Mouse (Mus musculus): ENCODE measurements around the gene Prrt3. TPM values are rescaled to one million over a fixed set of nuclear protein-coding genes. Genes with fewer than 3 reads are reported as not detected.

The Prrt3 gene
- polyA plus RNA-seq, 1 experiment from 2014 or later = 0.94 TPM

- ATAC-seq (ENCODE audit: insufficient read depth, low FRiP score, low TSS enrichment) (no peak), DNase-seq (ENCODE audit: low spot score) (no peak)
- Histone ChIP-seq H3K27me3 (ENCODE audit: control insufficient read depth, insufficient read depth, low read length) (no peaks in the 10 kb centered on the region), H3K36me3 (ENCODE audit: control insufficient read depth, insufficient read depth, low read length) (peaks cover 30% of the 10 kb centered on the region), H3K9me3 (ENCODE audit: control insufficient read depth, low read length) (no peaks in the 10 kb centered on the region), H3K4me1 (ENCODE audit: control insufficient read depth, insufficient read depth, low read length) (no peaks in the 10 kb centered on the region), H3K27ac (ENCODE audit: low read depth, low read length) (no peak overlapping the region), H3K4me2 (ENCODE audit: low read depth) (no peak overlapping the region), H3K4me3 (ENCODE audit: low read depth, low read length) (no peak overlapping the region), H3K9ac (ENCODE audit: low read length) (no peak overlapping the region)
- WGBS = 95% methylated on average over 8 of the region's 8 CpGs
These were observed 15.8 kb upstream of the Prrt3 start for GRCm38 (mm10) chr6:113517434-113518080.

GRCm38 (mm10) chr6:113514600-113514999 is 12.9 kb upstream of the Prrt3 start:
- ATAC-seq (ENCODE audit: insufficient read depth, low FRiP score, low TSS enrichment) = no peak
- 96% methylated on average over 3 of the region's 3 CpGs for whole genome bisulfite sequencing

GRCm38 (mm10) chr6:113513944-113514343 is 12.2 kb upstream of the Prrt3 start:
- no peak overlapping the region for H3K9ac ChIP-seq (ENCODE audit: low read length)
- ATAC-seq (ENCODE audit: insufficient read depth, low FRiP score, low TSS enrichment) (no peak), DNase-seq (ENCODE audit: low spot score) (no peak)
- H3K27me3 ChIP-seq (ENCODE audit: control insufficient read depth, insufficient read depth, low read length) = no peaks in the 10 kb centered on the region
- H3K9me3 ChIP-seq (ENCODE audit: control insufficient read depth, low read length) = no peaks in the 10 kb centered on the region
- WGBS = 90% methylated on average over 6 of the region's 6 CpGs
- no peak overlapping the region for H3K4me3 ChIP-seq (ENCODE audit: low read depth, low read length)
- H3K4me1 ChIP-seq (ENCODE audit: control insufficient read depth, insufficient read depth, low read length) = no peaks in the 10 kb centered on the region
- H3K27ac ChIP-seq (ENCODE audit: low read depth, low read length) = no peak overlapping the region
- peaks cover 25% of the 10 kb centered on the region for H3K36me3 ChIP-seq (ENCODE audit: control insufficient read depth, insufficient read depth, low read length)
- H3K4me2 ChIP-seq (ENCODE audit: low read depth) = no peak overlapping the region

More at GRCm38 (mm10) chr6:113514600-113514999, 12.9 kb upstream of the Prrt3 start:
- H3K4me2 ChIP-seq (ENCODE audit: low read depth) = no peak overlapping the region
- H3K9me3 ChIP-seq (ENCODE audit: control insufficient read depth, low read length) = no peaks in the 10 kb centered on the region
- no peaks in the 10 kb centered on the region for H3K27me3 ChIP-seq (ENCODE audit: control insufficient read depth, insufficient read depth, low read length)
- H3K4me1 ChIP-seq (ENCODE audit: control insufficient read depth, insufficient read depth, low read length) = no peaks in the 10 kb centered on the region
- H3K4me3 ChIP-seq (ENCODE audit: low read depth, low read length) = no peak overlapping the region
- no peak overlapping the region for H3K27ac ChIP-seq (ENCODE audit: low read depth, low read length)
- H3K9ac ChIP-seq (ENCODE audit: low read length) = no peak overlapping the region
- no peak for DNase-seq (ENCODE audit: low spot score)
- H3K36me3 ChIP-seq (ENCODE audit: control insufficient read depth, insufficient read depth, low read length) = peaks cover 25% of the 10 kb centered on the region

GRCm38 (mm10) chr6:113508947-113509280 is 7.2 kb upstream of the Prrt3 start:
- no peak overlapping the region for H3K4me2 ChIP-seq (ENCODE audit: low read depth)
- no peaks in the 10 kb centered on the region for H3K27me3 ChIP-seq (ENCODE audit: control insufficient read depth, insufficient read depth, low read length)
- no peak overlapping the region for H3K9ac ChIP-seq (ENCODE audit: low read length)
- H3K4me1 ChIP-seq (ENCODE audit: control insufficient read depth, insufficient read depth, low read length) = no peaks in the 10 kb centered on the region
- ATAC-seq (ENCODE audit: insufficient read depth, low FRiP score, low TSS enrichment) = no peak
- no peak overlapping the region for H3K4me3 ChIP-seq (ENCODE audit: low read depth, low read length)
- WGBS = 53% methylated on average over 5 of the region's 5 CpGs
- H3K27ac ChIP-seq (ENCODE audit: low read depth, low read length) = no peak overlapping the region
- no peaks in the 10 kb centered on the region for H3K9me3 ChIP-seq (ENCODE audit: control insufficient read depth, low read length)
- no peak for DNase-seq (ENCODE audit: low spot score)
- H3K36me3 ChIP-seq (ENCODE audit: control insufficient read depth, insufficient read depth, low read length) = peaks cover 3% of the 10 kb centered on the region

GRCm38 (mm10) chr6:113508272-113508946 is 6.7 kb upstream of the Prrt3 start:
- Histone ChIP-seq H3K9ac (ENCODE audit: low read length) (no peak overlapping the region), H3K27ac (ENCODE audit: low read depth, low read length) (no peak overlapping the region), H3K4me2 (ENCODE audit: low read depth) (no peak overlapping the region), H3K4me3 (ENCODE audit: low read depth, low read length) (no peak overlapping the region), H3K9me3 (ENCODE audit: control insufficient read depth, low read length) (no peaks in the 10 kb centered on the region), H3K27me3 (ENCODE audit: control insufficient read depth, insufficient read depth, low read length) (no peaks in the 10 kb centered on the region), H3K36me3 (ENCODE audit: control insufficient read depth, insufficient read depth, low read length) (no peaks in the 10 kb centered on the region), H3K4me1 (ENCODE audit: control insufficient read depth, insufficient read depth, low read length) (no peaks in the 10 kb centered on the region)
- no peak for ATAC-seq (ENCODE audit: insufficient read depth, low FRiP score, low TSS enrichment)
- no peak for DNase-seq (ENCODE audit: low spot score)
- WGBS = 69% methylated on average over 7 of the region's 7 CpGs

- no peak overlapping the region for H3K9ac ChIP-seq (ENCODE audit: low read length)
- no peaks in the 10 kb centered on the region for H3K36me3 ChIP-seq (ENCODE audit: control insufficient read depth, insufficient read depth, low read length)
- H3K4me2 ChIP-seq (ENCODE audit: low read depth) = no peak overlapping the region
- no peaks in the 10 kb centered on the region for H3K9me3 ChIP-seq (ENCODE audit: control insufficient read depth, low read length)
- no peaks in the 10 kb centered on the region for H3K4me1 ChIP-seq (ENCODE audit: control insufficient read depth, insufficient read depth, low read length)
- ATAC-seq (ENCODE audit: insufficient read depth, low FRiP score, low TSS enrichment) (no peak), DNase-seq (ENCODE audit: low spot score) (no peak)
- H3K4me3 ChIP-seq (ENCODE audit: low read depth, low read length) = no peak overlapping the region
- no peaks in the 10 kb centered on the region for H3K27me3 ChIP-seq (ENCODE audit: control insufficient read depth, insufficient read depth, low read length)
- no peak overlapping the region for H3K27ac ChIP-seq (ENCODE audit: low read depth, low read length)
These were observed 5.4 kb upstream of the Prrt3 start for GRCm38 (mm10) chr6:113507130-113507529.

GRCm38 (mm10) chr6:113505689-113506088 is 4.0 kb upstream of the Prrt3 start:
- peaks cover 9% of the 10 kb centered on the region for H3K27me3 ChIP-seq (ENCODE audit: control insufficient read depth, insufficient read depth, low read length)
- H3K9me3 ChIP-seq (ENCODE audit: control insufficient read depth, low read length) = no peaks in the 10 kb centered on the region
- no peaks in the 10 kb centered on the region for H3K36me3 ChIP-seq (ENCODE audit: control insufficient read depth, insufficient read depth, low read length)
- no peak overlapping the region for H3K27ac ChIP-seq (ENCODE audit: low read depth, low read length)
- no peak overlapping the region for H3K9ac ChIP-seq (ENCODE audit: low read length)
- no peak for ATAC-seq (ENCODE audit: insufficient read depth, low FRiP score, low TSS enrichment)
- WGBS = 95% methylated on average over 1 of the region's 1 CpGs
- no peak overlapping the region for H3K4me3 ChIP-seq (ENCODE audit: low read depth, low read length)
- no peaks in the 10 kb centered on the region for H3K4me1 ChIP-seq (ENCODE audit: control insufficient read depth, insufficient read depth, low read length)
- no peak for DNase-seq (ENCODE audit: low spot score)
- H3K4me2 ChIP-seq (ENCODE audit: low read depth) = no peak overlapping the region

- ATAC-seq (ENCODE audit: insufficient read depth, low FRiP score, low TSS enrichment) (no peak), DNase-seq (ENCODE audit: low spot score) (no peak)
- no peak overlapping the region for H3K4me2 ChIP-seq (ENCODE audit: low read depth)
- H3K4me1 ChIP-seq (ENCODE audit: control insufficient read depth, insufficient read depth, low read length) = no peaks in the 10 kb centered on the region
- no peaks in the 10 kb centered on the region for H3K9me3 ChIP-seq (ENCODE audit: control insufficient read depth, low read length)
- H3K4me3 ChIP-seq (ENCODE audit: low read depth, low read length) = no peak overlapping the region
- 69% methylated on average over 2 of the region's 2 CpGs for WGBS
- no peak overlapping the region for H3K27ac ChIP-seq (ENCODE audit: low read depth, low read length)
- H3K36me3 ChIP-seq (ENCODE audit: control insufficient read depth, insufficient read depth, low read length) = no peaks in the 10 kb centered on the region
- H3K27me3 ChIP-seq (ENCODE audit: control insufficient read depth, insufficient read depth, low read length) = peaks cover 10% of the 10 kb centered on the region
- H3K9ac ChIP-seq (ENCODE audit: low read length) = no peak overlapping the region
These were observed 1.1 kb upstream of the Prrt3 start for GRCm38 (mm10) chr6:113502801-113503200.

GRCm38 (mm10) chr6:113499346-113499745 is 2.4 kb downstream of the Prrt3 start:
- no peak overlapping the region for H3K9ac ChIP-seq (ENCODE audit: low read length)
- no peak overlapping the region for H3K4me2 ChIP-seq (ENCODE audit: low read depth)
- H3K4me1 ChIP-seq (ENCODE audit: control insufficient read depth, insufficient read depth, low read length) = peaks cover 7% of the 10 kb centered on the region; the same call in 1 of the 2 replicates
- H3K9me3 ChIP-seq (ENCODE audit: control insufficient read depth, low read length) = no peaks in the 10 kb centered on the region
- H3K4me3 ChIP-seq (ENCODE audit: low read depth, low read length) = no peak overlapping the region
- 82% methylated on average over 6 of the region's 6 CpGs for WGBS
- no peak overlapping the region for H3K27ac ChIP-seq (ENCODE audit: low read depth, low read length)
- DNase-seq (ENCODE audit: low spot score) = no peak
- peaks cover 16% of the 10 kb centered on the region for H3K27me3 ChIP-seq (ENCODE audit: control insufficient read depth, insufficient read depth, low read length)
- no peaks in the 10 kb centered on the region for H3K36me3 ChIP-seq (ENCODE audit: control insufficient read depth, insufficient read depth, low read length)
- no peak for ATAC-seq (ENCODE audit: insufficient read depth, low FRiP score, low TSS enrichment)

Data from neural tube, embryonic 11.5 days (tissue).